Mouse (Mus musculus) C2C12 (cell line): ENCODE data around the gene Rabgap1l.

ENCODE experiments used
- CTCF ChIP-seq: IDR thresholded peaks from one replicate; pipeline ENCODE4 v1.5.1; 2011; ENCODE audit not compliant: control insufficient read depth, insufficient read depth, insufficient read length
- MAX ChIP-seq: IDR thresholded peaks from one replicate; pipeline ENCODE4 v1.6.1; 2011; ENCODE audit warnings: mild to moderate bottlenecking, control low read depth
- USF1 ChIP-seq: IDR thresholded peaks from one replicate; pipeline ENCODE4 v1.6.1; 2011; ENCODE audit warnings: low read depth, mild to moderate bottlenecking, control low read depth, moderate library complexity

DNA sequence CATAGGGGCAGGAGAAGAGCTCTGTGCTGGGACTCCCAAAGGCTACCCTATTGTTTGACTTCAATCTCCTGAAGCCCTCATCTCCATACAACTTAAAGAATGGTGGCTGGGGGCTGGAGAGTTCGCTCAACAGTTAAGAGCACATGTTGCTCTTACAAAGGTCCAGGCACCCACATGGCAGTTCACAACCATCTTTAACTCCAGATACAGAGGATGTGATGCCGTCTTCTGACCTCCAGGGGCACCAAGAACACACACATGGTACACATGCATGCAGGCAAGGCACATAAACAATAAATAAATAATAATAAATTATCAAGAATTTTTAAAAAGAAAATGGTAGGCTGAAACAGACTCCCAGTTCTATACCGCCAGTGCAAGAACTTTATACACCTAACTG is 3.1 kb downstream of the Rabgap1l start:
- TF ChIP-seq CTCF (no peak), USF1 (no peak), MAX (no peak)
